Mouse (Mus musculus) lung, postnatal 10 days (tissue): ENCODE measurements around the gene 9530053A07Rik.
A peak's percentile ranks its signal among the peaks of the same experiment; 100 is the strongest.

ENCODE experiments used
- DNase-seq: peaks from one replicate; pipeline ENCODE4 v3.0.0; 2021

The 9530053A07Rik gene

GRCm38 (mm10) chr7:28175358-28175757 lies 46.1 kb downstream of the 9530053A07Rik start:
- DNase-seq = no peak

GRCm38 (mm10) chr7:28179228-28179627 lies 50.0 kb downstream of the 9530053A07Rik start, which contains the start of gene Dyrk1b:
TSS of gene Dyrk1b (plus strand) at chr7:28179469.
- DNase-seq = peak; percentile 99

- DNase-seq = peak; percentile 97
These were observed 50.6 kb downstream of the 9530053A07Rik start for GRCm38 (mm10) chr7:28179741-28180377.

GRCm38 (mm10) chr7:28180890-28181289 lies 51.6 kb downstream of the 9530053A07Rik start:
- DNase-seq = no peak

GRCm38 (mm10) chr7:28181376-28181775 lies 52.1 kb downstream of the 9530053A07Rik start:
- no peak for DNase-seq

- DNase-seq = peak; percentile 18
These were observed 53.1 kb downstream of the 9530053A07Rik start for GRCm38 (mm10) chr7:28182320-28182719.

- no peak for DNase-seq
These were observed 56.6 kb downstream of the 9530053A07Rik start for GRCm38 (mm10) chr7:28185884-28186283.

GRCm38 (mm10) chr7:28186631-28187030 lies 57.4 kb downstream of the 9530053A07Rik start:
- DNase-seq = no peak

- DNase-seq = no peak
These were observed 62.2 kb downstream of the 9530053A07Rik start for GRCm38 (mm10) chr7:28191489-28191888.

GRCm38 (mm10) chr7:28191903-28192302 lies 62.6 kb downstream of the 9530053A07Rik start:
- no peak for DNase-seq

GRCm38 (mm10) chr7:28195414-28196098 lies 66.3 kb downstream of the 9530053A07Rik start:
- no peak for DNase-seq

GRCm38 (mm10) chr7:28196528-28196927 lies 67.3 kb downstream of the 9530053A07Rik start:
- no peak for DNase-seq

- no peak for DNase-seq
These were observed 69.8 kb downstream of the 9530053A07Rik start for GRCm38 (mm10) chr7:28199054-28199453.

- no peak for DNase-seq
These were observed 74.2 kb downstream of the 9530053A07Rik start for GRCm38 (mm10) chr7:28203207-28204108.

- peak; percentile 54 for DNase-seq
These were observed 76.9 kb downstream of the 9530053A07Rik start for GRCm38 (mm10) chr7:28206044-28206600.

- DNase-seq = no peak
These were observed 79.2 kb downstream of the 9530053A07Rik start for GRCm38 (mm10) chr7:28208396-28208987.

GRCm38 (mm10) chr7:28208988-28209508 lies 79.8 kb downstream of the 9530053A07Rik start:
- peak; percentile 78 for DNase-seq

GRCm38 (mm10) chr7:28210731-28211130 lies 81.5 kb downstream of the 9530053A07Rik start:
- no peak for DNase-seq

GRCm38 (mm10) chr7:28214142-28214541 lies 84.9 kb downstream of the 9530053A07Rik start:
- peak; percentile 75 for DNase-seq
